Mouse (Mus musculus) liver, embryonic 13.5 days (tissue): ENCODE results near the gene Hspa1b. TPM values are rescaled to one million over a fixed set of nuclear protein-coding genes. Genes with fewer than 3 reads are reported as not detected.
"Not testable (repeated sequence)": the region's sequence is repeated elsewhere in the genome, so short reads cannot be mapped to it uniquely, and the experiment has no call there.

Source experiments
- ATAC-seq: fragments of 200-750 bp; cut with Nextera tagmentation; 2 replicates; pipeline ENCODE4 v1.8.0; 2017; ENCODE audit warnings: low read depth, mild to moderate bottlenecking, moderate number of reproducible peaks, moderate library complexity
- DNase-seq: peaks from one replicate; pipeline ENCODE4 v3.0.0; 2022
- H3K27ac ChIP-seq: fragments of 300-500 bp; sonication (generic); 2 replicates; pipeline ENCODE4 v1.5.1; 2015; ENCODE audit warnings: moderate library complexity, mild to moderate bottlenecking, inconsistent platforms
- H3K27me3 ChIP-seq: fragments of 300-500 bp; sonication (generic); 2 replicates; pipeline ENCODE4 v1.6.1; 2015; ENCODE audit warnings: mild to moderate bottlenecking, inconsistent platforms
- H3K36me3 ChIP-seq: fragments of 300-500 bp; sonication (generic); 2 replicates; pipeline ENCODE4 v1.6.1; 2015; ENCODE audit warnings: mild to moderate bottlenecking, inconsistent platforms
- H3K4me1 ChIP-seq: fragments of 300-500 bp; sonication (generic); replicated peaks from 2 replicates; pipeline ENCODE4 v1.6.1; 2015; ENCODE audit warnings: inconsistent platforms
- H3K4me2 ChIP-seq: fragments of 300-500 bp; sonication (generic); 2 replicates; pipeline ENCODE4 v1.6.1; 2015; ENCODE audit warnings: inconsistent platforms, mild to moderate bottlenecking, moderate library complexity
- H3K4me3 ChIP-seq: fragments of 300-500 bp; sonication (generic); replicated peaks from 2 replicates; pipeline ENCODE4 v1.5.1; 2015; ENCODE audit warnings: mild to moderate bottlenecking, inconsistent platforms
- H3K9ac ChIP-seq: fragments of 300-500 bp; sonication (generic); 2 replicates; pipeline ENCODE4 v1.6.1; 2015; ENCODE audit warnings: mild to moderate bottlenecking, inconsistent platforms
- H3K9me3 ChIP-seq: fragments of 300-500 bp; sonication (generic); replicated peaks from 2 replicates; pipeline ENCODE4 v1.6.1; 2016; ENCODE audit warnings: inconsistent platforms
- WGBS: fragments of 180-500 bp; shearing (Covaris S2); methylation state at CpG from one replicate; pipeline ENCODE4 v1.1.7; 2015; ENCODE audit not compliant: insufficient replicate concordance; 5-methylcytosine and 5-hydroxymethylcytosine counted together
- polyA plus RNA-seq: library from polyadenylated mRNA; unstranded; fragments of >200 nt; fragmentation: Nextera tagmentation; extraction: Ambion mirVana; gene quantifications from 2 replicates; pipeline ENCODE4 v1.2.1, GENCODE M21; 2015

Hspa1b gene
- polyA plus RNA-seq, 1 experiment from 2014 or later, result 0.15 TPM

- H3K27ac ChIP-seq, result peak overlapping the region; percentile 96
- peak overlapping the region; percentile 82 for H3K4me3 ChIP-seq
- H3K9me3 ChIP-seq, result no peaks in the 10 kb centered on the region
- peaks cover 28% of the 10 kb centered on the region for H3K27me3 ChIP-seq
- ATAC-seq, result peak; percentile 66
- peak overlapping the region; percentile 97 for H3K9ac ChIP-seq
- WGBS, result under 1% methylated on average over 23 of the region's 23 CpGs
- H3K4me2 ChIP-seq, result peak overlapping the region; percentile 95
- H3K36me3 ChIP-seq, result peaks cover 23% of the 10 kb centered on the region
- peak; percentile 74 for DNase-seq
- peaks cover 35% of the 10 kb centered on the region for H3K4me1 ChIP-seq
These were observed 6.5 kb downstream of the Hspa1b start for GRCm38 (mm10) chr17:34952378-34953040.

GRCm38 (mm10) chr17:34951636-34952377 lies 7.2 kb downstream of the Hspa1b start:
- peak; percentile 8; the same call in 1 of the 2 replicates for ATAC-seq

GRCm38 (mm10) chr17:34950514-34951455 lies 8.3 kb downstream of the Hspa1b start:
- H3K36me3 ChIP-seq, result peaks cover 23% of the 10 kb centered on the region
- H3K4me3 ChIP-seq, result peak overlapping the region; percentile 82
- H3K9ac ChIP-seq, result peak overlapping the region; percentile 97
- DNase-seq (no peak), ATAC-seq (no peak)
- peaks cover 35% of the 10 kb centered on the region for H3K4me1 ChIP-seq
- H3K27ac ChIP-seq, result peak overlapping the region; percentile 96
- WGBS, result 17% methylated on average over 10 of the region's 10 CpGs
- H3K9me3 ChIP-seq, result no peaks in the 10 kb centered on the region
- H3K27me3 ChIP-seq, result peaks cover 13% of the 10 kb centered on the region
- peak overlapping the region; percentile 95 for H3K4me2 ChIP-seq

More at GRCm38 (mm10) chr17:34951636-34952377, 7.2 kb downstream of the Hspa1b start:
- Histone ChIP-seq H3K9me3 (no peaks in the 10 kb centered on the region), H3K9ac (peak overlapping the region; percentile 97), H3K4me3 (peak overlapping the region; percentile 82), H3K4me1 (peaks cover 35% of the 10 kb centered on the region), H3K36me3 (peaks cover 23% of the 10 kb centered on the region), H3K27ac (peak overlapping the region; percentile 96), H3K4me2 (peak overlapping the region; percentile 95), H3K27me3 (peaks cover 21% of the 10 kb centered on the region)
- no peak for DNase-seq
- under 1% methylated on average over 29 of the region's 29 CpGs for WGBS

GRCm38 (mm10) chr17:34949553-34949969 lies 9.5 kb downstream of the Hspa1b start:
- Histone ChIP-seq H3K4me2 (peak overlapping the region; percentile 95), H3K36me3 (peaks cover 23% of the 10 kb centered on the region), H3K4me3 (peak overlapping the region; percentile 82), H3K9ac (peak overlapping the region; percentile 97), H3K27ac (peak overlapping the region; percentile 96), H3K4me1 (peaks cover 36% of the 10 kb centered on the region), H3K27me3 (0 out of 2 replicates have a peak, but pooled peaks cover under 1% of the 10 kb centered on the region), H3K9me3 (no peaks in the 10 kb centered on the region)
- WGBS, result 12% methylated on average over 4 of the region's 4 CpGs
- ATAC-seq, result peak; percentile 56
- peak; percentile 35 for DNase-seq

GRCm38 (mm10) chr17:34948721-34949552 lies 10.1 kb downstream of the Hspa1b start:
- not testable (repeated sequence) for DNase-seq, H3K4me3 ChIP-seq, H3K9me3 ChIP-seq, H3K27me3 ChIP-seq, H3K4me2 ChIP-seq
- Histone ChIP-seq H3K9ac (0 out of 2 replicates have a peak overlapping the region, but pooled peaks have one; percentile 97), H3K36me3 (peaks cover 23% of the 10 kb centered on the region), H3K4me1 (peaks cover 38% of the 10 kb centered on the region), H3K27ac (peak overlapping the region; percentile 96)
- 36% methylated on average over 9 of the region's 9 CpGs for WGBS
- ATAC-seq, result peak; percentile 19; the same call in 1 of the 2 replicates

GRCm38 (mm10) chr17:34947606-34948005 lies 11.4 kb downstream of the Hspa1b start:
- ATAC-seq, result no peak
- Histone ChIP-seq H3K27me3 (no peaks in the 10 kb centered on the region), H3K4me1 (peaks cover 38% of the 10 kb centered on the region), H3K9me3 (no peaks in the 10 kb centered on the region), H3K36me3 (peaks cover 23% of the 10 kb centered on the region), H3K4me2 (no peak overlapping the region), H3K4me3 (no peak overlapping the region), H3K9ac (no peak overlapping the region), H3K27ac (no peak overlapping the region)
- DNase-seq, result no peak
- 27% methylated on average over 8 of the region's 8 CpGs for WGBS

- Histone ChIP-seq H3K4me1 (peaks cover 41% of the 10 kb centered on the region), H3K9ac (no peak overlapping the region), H3K4me3 (no peak overlapping the region), H3K27me3 (no peaks in the 10 kb centered on the region), H3K27ac (no peak overlapping the region), H3K4me2 (no peak overlapping the region), H3K9me3 (no peaks in the 10 kb centered on the region), H3K36me3 (peaks cover 23% of the 10 kb centered on the region)
- ATAC-seq (no peak), DNase-seq (no peak)
- 75% methylated on average over 5 of the region's 5 CpGs for WGBS
These were observed 12.4 kb downstream of the Hspa1b start for GRCm38 (mm10) chr17:34946486-34947140.

- no peak overlapping the region for H3K4me3 ChIP-seq
- H3K27ac ChIP-seq, result no peak overlapping the region
- peaks cover 32% of the 10 kb centered on the region for H3K4me1 ChIP-seq
- no peak overlapping the region for H3K4me2 ChIP-seq
- peaks cover 1% of the 10 kb centered on the region for H3K36me3 ChIP-seq
- DNase-seq, result no peak
- no peaks in the 10 kb centered on the region for H3K9me3 ChIP-seq
- H3K27me3 ChIP-seq, result no peaks in the 10 kb centered on the region
- no peak overlapping the region for H3K9ac ChIP-seq
- ATAC-seq, result no peak
These were observed 14.7 kb downstream of the Hspa1b start for GRCm38 (mm10) chr17:34944362-34944761.

GRCm38 (mm10) chr17:34943128-34943815 lies 15.8 kb downstream of the Hspa1b start:
- no peak overlapping the region for H3K4me2 ChIP-seq

More at GRCm38 (mm10) chr17:34943128-34943815, 15.8 kb downstream of the Hspa1b start:
- no peaks in the 10 kb centered on the region for H3K9me3 ChIP-seq
- no peak overlapping the region for H3K4me3 ChIP-seq
- H3K36me3 ChIP-seq, result no peaks in the 10 kb centered on the region
- no peak overlapping the region for H3K27ac ChIP-seq
- no peak for DNase-seq
- peaks cover 29% of the 10 kb centered on the region for H3K4me1 ChIP-seq
- no peaks in the 10 kb centered on the region for H3K27me3 ChIP-seq
- no peak overlapping the region for H3K9ac ChIP-seq
- 82% methylated on average over 4 of the region's 4 CpGs for WGBS
- no peak for ATAC-seq
